Mouse (Mus musculus) MEL (cell line): ENCODE results near the gene Tfpi.

Experiments
- CTCF ChIP-seq, 3 experiments: IDR thresholded peaks in 2 of 3; conservative IDR thresholded peaks in 1 of 3; 2 replicates each; pipeline ENCODE4 v1.5.1; 2011 to 2012; ENCODE audit warnings: low read length in 3 of 3, low read depth in 2 of 3, mild to moderate bottlenecking in 2 of 3, improper control_type of control experiment in 1 of 3, inconsistent platforms in 1 of 3, mixed read lengths in 1 of 3, moderate library complexity in 1 of 3; ENCODE audit not compliant: control insufficient read depth in 1 of 3, insufficient read depth in 1 of 3, poor library complexity in 1 of 3, severe bottlenecking in 1 of 3
- ELF1 ChIP-seq: IDR thresholded peaks from 2 replicates; pipeline ENCODE4 v1.6.1; 2014; ENCODE audit warnings: low read depth, mild to moderate bottlenecking, inconsistent platforms, low read length, improper control_type of control experiment, moderate library complexity
- EP300 ChIP-seq, 2 experiments: IDR thresholded peaks; 2 replicates each; pipeline ENCODE4 v1.6.1; 2011; ENCODE audit warnings: improper control_type of control experiment in 2 of 2, low read length in 2 of 2, low read depth in 1 of 2, mild to moderate bottlenecking in 1 of 2
- MAZ ChIP-seq: IDR thresholded peaks from 2 replicates; pipeline ENCODE4 v1.6.1; 2012; ENCODE audit warnings: low read depth, mild to moderate bottlenecking, inconsistent platforms, low read length, improper control_type of control experiment
- MXI1 ChIP-seq: IDR thresholded peaks from 2 replicates; pipeline ENCODE4 v1.6.1; 2011; ENCODE audit warnings: mild to moderate bottlenecking, low read depth, low read length, improper control_type of control experiment
- POLR2A ChIP-seq, 2 experiments: IDR thresholded peaks; 2 replicates each; pipeline ENCODE4 v1.6.1; 2011 to 2012; ENCODE audit warnings: low read length in 2 of 2, mild to moderate bottlenecking in 2 of 2, control low read depth in 1 of 2, improper control_type of control experiment in 1 of 2, low read depth in 1 of 2, moderate library complexity in 1 of 2; ENCODE audit not compliant: control insufficient read depth in 1 of 2, insufficient read depth in 1 of 2, poor library complexity in 1 of 2
- SMC3 ChIP-seq: IDR thresholded peaks from 2 replicates; pipeline ENCODE4 v1.6.1; 2011; ENCODE audit warnings: low read depth, low read length, improper control_type of control experiment

GRCm38 (mm10) chr2:84428836-84429235, 47.7 kb downstream of the Tfpi start:
- TF ChIP-seq CTCF (IDR thresholded peaks at IDR 0.05 in 2 of 3, conservative IDR thresholded peaks at IDR 0.05 in 1 of 3; ENCODE audit: control insufficient read depth in 1 of 3, insufficient read depth in 1 of 3, low read depth in 2 of 3, low read length in 3 of 3, poor library complexity in 1 of 3, severe bottlenecking in 1 of 3), result no peak
- TF ChIP-seq POLR2A (IDR thresholded peaks at IDR 0.05; ENCODE audit: control insufficient read depth in 1 of 2, insufficient read depth in 1 of 2, low read depth in 1 of 2, low read length in 2 of 2, poor library complexity in 1 of 2), result no peak
- no peak for TF ChIP-seq MAZ
- TF ChIP-seq SMC3, result no peak
- TF ChIP-seq MXI1, result no peak
- no peak for TF ChIP-seq EP300 (IDR thresholded peaks at IDR 0.05; ENCODE audit: low read depth in 1 of 2, low read length in 2 of 2)
- no peak for TF ChIP-seq ELF1
